Mouse (Mus musculus) erythroblast, embryonic 14.5 days (primary cell): Measurements from ENCODE around the gene Rab29. TPM values are rescaled to one million over a fixed set of nuclear protein-coding genes. Genes with fewer than 3 reads are reported as not detected.
"Not testable (repeated sequence)": the region's sequence is repeated elsewhere in the genome, so short reads cannot be mapped to it uniquely, and the experiment has no call there.

Experiments
- H3K27me3 ChIP-seq: 2 replicates; pipeline ENCODE4 v1.6.1; 2012; ENCODE audit warnings: inconsistent platforms; ENCODE audit not compliant: control insufficient read depth
- H3K36me3 ChIP-seq: 2 replicates; pipeline ENCODE4 v1.6.1; 2012; ENCODE audit warnings: mild to moderate bottlenecking, inconsistent platforms; ENCODE audit not compliant: control insufficient read depth
- H3K4me1 ChIP-seq: 2 replicates; pipeline ENCODE4 v1.6.1; 2012; ENCODE audit warnings: inconsistent platforms; ENCODE audit not compliant: control insufficient read depth
- H3K4me3 ChIP-seq: replicated peaks from 2 replicates; pipeline ENCODE3; 2012; ENCODE audit warnings: moderate library complexity, mild to moderate bottlenecking, inconsistent platforms
- H3K9me3 ChIP-seq: 2 replicates; pipeline ENCODE4 v1.6.1; 2012; ENCODE audit warnings: low read length, inconsistent platforms, mixed read lengths; ENCODE audit not compliant: control insufficient read depth
- GATA1 ChIP-seq: IDR thresholded peaks from 2 replicates; pipeline ENCODE4 v1.6.1; 2012; ENCODE audit warnings: low read length, inconsistent platforms, mixed read lengths
- TAL1 ChIP-seq: IDR thresholded peaks from 3 replicates; pipeline ENCODE4 v1.6.1; 2012; ENCODE audit warnings: low read length, inconsistent platforms, mixed read lengths
- polyA plus RNA-seq: library from polyadenylated mRNA; stranded (reverse); fragments of >175 nt; gene quantifications from 2 replicates; pipeline ENCODE4 v1.2.3, GENCODE M21; 2012

Rab29 gene
- 0.15 and 0.17 TPM in 2 replicates for polyA plus RNA-seq

- no peaks in the 10 kb centered on the region; the same call in 1 of the 2 replicates for H3K36me3 ChIP-seq
- peaks cover 5% of the 10 kb centered on the region for H3K27me3 ChIP-seq
- H3K4me3 ChIP-seq = peak within 1 kb of the TSS; percentile 80
- TF ChIP-seq TAL1 (no peak), GATA1 (no peak)
- H3K4me1 ChIP-seq = peaks cover 13% of the 10 kb centered on the region
- no peaks in the 10 kb centered on the region for H3K9me3 ChIP-seq
These were observed at the start of gene Rab29 for GRCm38 (mm10) chr1:131867093-131867945. Rab29 (plus strand) TSS chr1:131867224.

GRCm38 (mm10) chr1:131820353-131820752 is 46.7 kb upstream of the Rab29 start:
- not testable (repeated sequence) for H3K9me3 ChIP-seq, H3K4me1 ChIP-seq, H3K4me3 ChIP-seq, H3K36me3 ChIP-seq
- peaks cover 10% of the 10 kb centered on the region for H3K27me3 ChIP-seq

- Histone ChIP-seq H3K4me3 (no peak overlapping the region), H3K9me3 (no peaks in the 10 kb centered on the region), H3K27me3 (peaks cover 10% of the 10 kb centered on the region), H3K36me3 (no peaks in the 10 kb centered on the region), H3K4me1 (no peaks in the 10 kb centered on the region)
- TF ChIP-seq GATA1 (no peak), TAL1 (no peak)
These were observed 46.1 kb upstream of the Rab29 start for GRCm38 (mm10) chr1:131820887-131821328.

GRCm38 (mm10) chr1:131822292-131822691 is 44.7 kb upstream of the Rab29 start:
- peaks cover 5% of the 10 kb centered on the region for H3K4me1 ChIP-seq
- peaks cover 17% of the 10 kb centered on the region for H3K27me3 ChIP-seq
- TF ChIP-seq TAL1 = no peak
- TF ChIP-seq GATA1 = no peak
- no peaks in the 10 kb centered on the region for H3K9me3 ChIP-seq
- no peak overlapping the region for H3K4me3 ChIP-seq
- no peaks in the 10 kb centered on the region for H3K36me3 ChIP-seq

- TF ChIP-seq TAL1 = no peak
- no peak for TF ChIP-seq GATA1
- Histone ChIP-seq H3K36me3 (no peaks in the 10 kb centered on the region), H3K9me3 (no peaks in the 10 kb centered on the region), H3K27me3 (peaks cover 14% of the 10 kb centered on the region), H3K4me1 (peaks cover 11% of the 10 kb centered on the region), H3K4me3 (no peak overlapping the region)
These were observed 44.0 kb upstream of the Rab29 start for GRCm38 (mm10) chr1:131822856-131823492.

GRCm38 (mm10) chr1:131823563-131823962 is 43.5 kb upstream of the Rab29 start:
- TF ChIP-seq GATA1 = no peak
- no peak for TF ChIP-seq TAL1
- Histone ChIP-seq H3K9me3 (no peaks in the 10 kb centered on the region), H3K4me3 (no peak overlapping the region), H3K36me3 (no peaks in the 10 kb centered on the region), H3K4me1 (peaks cover 17% of the 10 kb centered on the region), H3K27me3 (peaks cover 11% of the 10 kb centered on the region)

- no peaks in the 10 kb centered on the region for H3K9me3 ChIP-seq
- TF ChIP-seq GATA1 (no peak), TAL1 (no peak)
These were observed 42.4 kb upstream of the Rab29 start for GRCm38 (mm10) chr1:131824528-131825181.

GRCm38 (mm10) chr1:131827207-131827786 is 39.7 kb upstream of the Rab29 start, which contains the start of gene Slc41a1:
Slc41a1 (plus strand) TSS chr1:131827493.
- H3K27me3 ChIP-seq = peaks cover 11% of the 10 kb centered on the region
- H3K4me1 ChIP-seq = peaks cover 24% of the 10 kb centered on the region
- H3K4me3 ChIP-seq = peak within 1 kb of the TSS; percentile 82
- H3K9me3 ChIP-seq = no peaks in the 10 kb centered on the region
- TF ChIP-seq GATA1 (no peak), TAL1 (no peak)
- H3K36me3 ChIP-seq = no peaks in the 10 kb centered on the region; the same call in 1 of the 2 replicates

More at GRCm38 (mm10) chr1:131824528-131825181, 42.4 kb upstream of the Rab29 start:
- Histone ChIP-seq H3K27me3 (peaks cover 11% of the 10 kb centered on the region), H3K4me3 (no peak overlapping the region), H3K36me3 (no peaks in the 10 kb centered on the region), H3K4me1 (peaks cover 24% of the 10 kb centered on the region)
